In the genomic region with DNA sequence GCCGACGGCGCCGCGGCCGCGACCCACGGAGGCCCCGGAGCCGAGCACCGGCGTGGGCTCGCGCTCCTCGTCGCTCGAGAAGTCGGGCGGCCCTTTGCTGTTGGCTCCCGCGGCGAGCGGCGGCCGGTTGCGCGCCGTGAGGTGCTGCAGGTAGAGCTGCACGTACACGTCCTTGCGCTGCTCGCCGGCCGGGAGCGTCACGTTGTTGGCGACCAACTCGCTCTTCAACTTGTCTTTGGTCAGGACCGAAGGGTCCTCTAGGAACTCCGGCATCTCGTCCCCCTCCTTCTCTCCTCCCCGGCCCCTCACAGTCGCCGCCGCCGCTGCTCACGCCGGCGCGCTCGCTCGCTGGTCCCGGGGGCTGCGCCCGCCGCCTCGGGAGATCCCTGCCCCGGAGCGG, we compare ENCODE assay signal across 8 mouse cellular contexts. TPM values are rescaled to one million over a fixed set of nuclear protein-coding genes. Genes with fewer than 3 reads are reported as not detected.
A peak's percentile ranks its signal among the peaks of the same experiment; 100 is the strongest.
DNase-seq lines count a peak whose midpoint lies in the region; ATAC-seq and TF ChIP-seq lines count a peak whose summit lies in the region.

No protein-coding gene starts in this region.

- H3K4me1 ChIP-seq in G1E (ENCODE audit: insufficient read depth, low read depth, low read length): peaks cover 32% of the 10 kb centered on the region
- H3K4me1 ChIP-seq in brown adipose tissue, adult 24 weeks (ENCODE audit: control insufficient read depth, insufficient read depth, insufficient read length, low read length): peaks cover 6% of the 10 kb centered on the region
- peaks cover 24% of the 10 kb centered on the region for H3K4me1 ChIP-seq in intestine, embryonic 14.5 days (replicated peaks; ENCODE audit: control insufficient read depth, insufficient read depth, low read length)
- H3K4me1 ChIP-seq in midbrain, embryonic 10.5 days: peaks cover 38% of the 10 kb centered on the region

- no peaks in the 10 kb centered on the region for H3K9me3 ChIP-seq in G1E (replicated peaks)
- no peaks in the 10 kb centered on the region for H3K9me3 ChIP-seq in intestine, embryonic 14.5 days (ENCODE audit: control insufficient read depth, low read length)
- no peaks in the 10 kb centered on the region for H3K9me3 ChIP-seq in midbrain, embryonic 10.5 days (replicated peaks)

- no peak for TF ChIP-seq CTCF in layer of hippocampus, adult 2 months (conservative IDR thresholded peaks at IDR 0.05)
- TF ChIP-seq CTCF in G1E (IDR thresholded peaks at IDR 0.05; ENCODE audit: low read depth, low read length): no peak

- no peak for ATAC-seq in G1E (ENCODE audit: extremely low read depth, insufficient number of reproducible peaks, low FRiP score, poor library complexity, severe bottlenecking)
- ATAC-seq in intestine, embryonic 14.5 days (replicated peaks; ENCODE audit: low FRiP score, low TSS enrichment, low read depth): peak; percentile 52; the same call in 1 of the 2 replicates

- peaks cover 22% of the 10 kb centered on the region for H3K36me3 ChIP-seq in G1E (replicated peaks)
- 0 out of 2 replicates have a peak, but pooled peaks cover under 1% of the 10 kb centered on the region for H3K36me3 ChIP-seq in intestine, embryonic 14.5 days (ENCODE audit: control insufficient read depth, insufficient read depth, low read length)
- H3K36me3 ChIP-seq in midbrain, embryonic 10.5 days: peaks cover 22% of the 10 kb centered on the region

- peak overlapping the region; percentile 100 for H3K9ac ChIP-seq in intestine, embryonic 14.5 days (ENCODE audit: low read length)

- peak overlapping the region; percentile 79 for H3K4me3 ChIP-seq in layer of hippocampus, adult 2 months
- peak overlapping the region; percentile 97 for H3K4me3 ChIP-seq in G1E (ENCODE audit: low read depth, low read length)
- H3K4me3 ChIP-seq in brown adipose tissue, adult 24 weeks (ENCODE audit: insufficient read depth, low read depth, low read length): peak overlapping the region; percentile 99
- peak overlapping the region; percentile 92 for H3K4me3 ChIP-seq in intestine, embryonic 14.5 days (ENCODE audit: low read depth, low read length)
- peak overlapping the region; percentile 97 for H3K4me3 ChIP-seq in midbrain, embryonic 10.5 days

- peak in 1 of 2 experiments; percentile 26 for DNase-seq in layer of hippocampus, adult 2 months (ENCODE audit: low spot score in 2 of 2)
- DNase-seq in layer of hippocampus, adult 9-11 months: no peak
- DNase-seq in G1E (ENCODE audit: low spot score) (no peak), adipocyte (ENCODE audit: low spot score) (no peak)
- DNase-seq in intestine, embryonic 14.5 days (ENCODE audit: low spot score): no peak
- DNase-seq in midbrain, embryonic 10.5 days (ENCODE audit: low spot score): no peak
- no peak for DNase-seq in c-Kit-positive CD71-positive TER-119-positive erythroid progenitor cells, embryonic 14.5 days (ENCODE audit: low spot score)

- peak overlapping the region; percentile 69 for H3K4me2 ChIP-seq in intestine, embryonic 14.5 days (ENCODE audit: low read length)

- under 1% methylated on average over 54 of the region's 59 CpGs for WGBS in intestine, embryonic 14.5 days
- WGBS in midbrain, embryonic 10.5 days: under 1% methylated on average over 59 of the region's 59 CpGs

- H3K27ac ChIP-seq in layer of hippocampus, adult 2 months: peak overlapping the region; percentile 92
- H3K27ac ChIP-seq in brown adipose tissue, adult 24 weeks (replicated peaks; ENCODE audit: low read depth, low read length): peak overlapping the region; percentile 72
- peak overlapping the region; percentile 96 for H3K27ac ChIP-seq in intestine, embryonic 14.5 days (ENCODE audit: low read depth)
- peak overlapping the region; percentile 100 for H3K27ac ChIP-seq in midbrain, embryonic 10.5 days (replicated peaks)

- no peaks in the 10 kb centered on the region for H3K27me3 ChIP-seq in G1E (ENCODE audit: insufficient read depth, low read length)
- no peaks in the 10 kb centered on the region for H3K27me3 ChIP-seq in intestine, embryonic 14.5 days (replicated peaks; ENCODE audit: control insufficient read depth, insufficient read depth, low read length)
- no peaks in the 10 kb centered on the region for H3K27me3 ChIP-seq in midbrain, embryonic 10.5 days (ENCODE audit: low read depth, poor library complexity, severe bottlenecking)

RNA-seq across cellular contexts. Expression of gene Tmpo, which starts 10.1 kb away (rescaled TPM):
- 10 to 100 TPM; 37.5 to 39.7 TPM for total RNA-seq in layer of hippocampus, adult 2 months (2021)
- total RNA-seq in G1E (2014; fragmentation: Nextera tagmentation) (263 and 390 TPM in 2 replicates), G1E (2017) (492 and 529 TPM in 2 replicates)
- polyA plus RNA-seq in G1E (2012): 247 and 276 TPM in 2 replicates
- 10.0 and 16.6 TPM in 2 replicates for polyA plus RNA-seq in brown adipose tissue, adult 24 weeks (2012; ENCODE audit: insufficient read depth, insufficient read length, missing spikeins)
- polyA plus RNA-seq in intestine, embryonic 14.5 days (2014; fragmentation: Nextera tagmentation; extraction: Ambion mirVana): 219 TPM in 2 replicates
- 272 and 275 TPM in 2 replicates for polyA plus RNA-seq in midbrain, embryonic 10.5 days (2016; fragmentation: Nextera tagmentation; extraction: Ambion mirVana)

RNA-seq across cellular contexts. Expression of gene Slc25a3, which starts 47.2 kb away (rescaled TPM):
- 100 to 1,000 TPM; 485 to 491 TPM for total RNA-seq in layer of hippocampus, adult 2 months (2021)
- 375 and 407 TPM in 2 replicates for total RNA-seq in G1E (2014; fragmentation: Nextera tagmentation)
- total RNA-seq in G1E (2017): 297 and 310 TPM in 2 replicates
- 508 and 619 TPM in 2 replicates for polyA plus RNA-seq in G1E (2012)
- polyA plus RNA-seq in brown adipose tissue, adult 24 weeks (2012; ENCODE audit: insufficient read depth, insufficient read length, missing spikeins): 491 and 596 TPM in 2 replicates
- 555 and 608 TPM in 2 replicates for polyA plus RNA-seq in intestine, embryonic 14.5 days (2014; fragmentation: Nextera tagmentation; extraction: Ambion mirVana)
- polyA plus RNA-seq in midbrain, embryonic 10.5 days (2016; fragmentation: Nextera tagmentation; extraction: Ambion mirVana): 384 and 388 TPM in 2 replicates

Comparison
In these comparisons a context has a peak if more than half of its experiments do, and no peak if none do; other contexts are left out.
1. RNA of gene Tmpo, which starts 10.1 kb away (polyA plus RNA-seq): 272 to 275 TPM in midbrain, embryonic 10.5 days, 247 to 276 TPM in G1E and 219 TPM in intestine, embryonic 14.5 days; 10.0 to 16.6 TPM in brown adipose tissue, adult 24 weeks; every median in the first group is over 10 times any median in the second.
2. Peak in every context shown above with its lines, with median percentiles within 50 percentile points of each other: H3K27ac ChIP-seq and H3K4me3 ChIP-seq.